Mouse (Mus musculus): ENCODE data around the gene Cdk19.
"Not testable (repeated sequence)": the region's sequence is repeated elsewhere in the genome, so short reads cannot be mapped to it uniquely, and the experiment has no call there.

The Cdk19 gene

DNA sequence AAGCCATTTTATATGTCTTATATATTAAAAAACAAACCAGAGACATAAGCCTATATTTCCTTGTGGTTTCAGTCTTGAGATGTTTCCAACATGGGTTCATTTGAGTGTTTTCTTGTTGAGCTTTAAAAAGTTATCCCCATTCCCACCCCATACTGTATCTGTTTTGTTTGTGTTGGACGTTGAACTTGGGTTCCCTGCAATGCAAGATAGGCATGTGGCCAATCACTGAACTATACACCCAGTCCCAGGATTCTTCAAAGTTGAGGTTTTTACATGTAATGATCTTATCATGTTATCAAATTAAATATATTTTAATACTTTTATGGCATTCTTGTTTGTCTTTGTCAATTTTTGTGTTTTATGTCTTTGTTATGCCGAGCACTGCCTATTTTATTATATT, 60.0 kb downstream of the Cdk19 start:
- no peak for DNase-seq

DNA sequence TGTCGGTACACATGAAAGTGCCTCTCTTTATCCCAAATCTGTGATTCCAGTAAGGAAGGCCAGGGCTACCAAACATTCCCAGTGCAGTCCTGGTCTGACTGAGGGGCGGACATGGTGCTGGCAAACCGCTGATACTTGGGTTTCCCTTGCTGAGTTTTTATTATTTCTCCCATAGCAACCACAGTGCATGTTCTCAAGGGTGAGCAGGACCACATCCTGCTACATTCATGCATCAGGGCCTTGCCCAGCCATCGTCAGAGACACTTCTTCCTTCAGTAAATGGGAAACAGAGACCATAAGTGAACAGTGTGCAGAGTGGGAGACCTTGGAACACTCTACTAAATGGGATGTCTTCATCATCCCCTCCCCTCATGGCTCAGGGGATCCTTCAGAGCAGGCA, 60.9 kb downstream of the Cdk19 start:
- no peak for DNase-seq

DNA sequence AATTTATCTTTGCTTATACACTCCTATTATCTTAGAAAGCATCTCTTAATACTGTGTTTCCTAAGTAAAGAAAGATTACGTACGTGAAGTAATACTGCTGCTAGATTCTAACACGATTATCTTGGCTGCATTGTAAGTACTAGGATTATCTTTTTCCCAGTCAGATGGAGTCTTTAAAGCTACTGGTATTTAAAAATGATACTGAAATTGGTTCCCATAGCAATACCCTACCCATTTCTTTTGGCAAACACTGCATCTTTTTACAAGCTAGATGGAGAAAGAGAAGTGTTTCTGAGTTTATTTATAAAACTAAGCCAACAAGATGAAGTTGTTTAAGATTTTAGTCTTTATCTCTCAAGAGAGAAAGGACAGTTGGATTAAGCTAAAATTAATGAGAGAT, 67.3 kb downstream of the Cdk19 start:
- DNase-seq = no peak

DNA sequence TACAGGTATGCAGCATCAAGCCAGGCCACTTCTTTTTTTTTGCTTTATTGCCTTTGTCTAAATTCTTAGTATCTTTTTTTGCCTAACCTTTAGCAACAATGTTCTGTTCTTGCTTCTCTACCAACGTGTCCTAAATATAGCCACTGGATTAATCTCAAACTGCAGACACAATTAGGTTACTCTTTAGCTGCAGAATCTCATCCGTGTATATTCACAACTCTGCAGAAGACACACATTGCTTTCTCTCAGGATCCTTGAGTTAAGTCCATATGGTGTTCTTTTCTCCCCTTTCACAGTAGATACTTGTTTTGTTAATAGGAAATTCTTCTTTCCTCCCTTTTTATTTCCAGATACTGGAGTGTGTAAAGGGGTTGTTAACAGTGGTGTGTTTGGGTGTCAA, 70.0 kb downstream of the Cdk19 start:
- DNase-seq = no peak

DNA sequence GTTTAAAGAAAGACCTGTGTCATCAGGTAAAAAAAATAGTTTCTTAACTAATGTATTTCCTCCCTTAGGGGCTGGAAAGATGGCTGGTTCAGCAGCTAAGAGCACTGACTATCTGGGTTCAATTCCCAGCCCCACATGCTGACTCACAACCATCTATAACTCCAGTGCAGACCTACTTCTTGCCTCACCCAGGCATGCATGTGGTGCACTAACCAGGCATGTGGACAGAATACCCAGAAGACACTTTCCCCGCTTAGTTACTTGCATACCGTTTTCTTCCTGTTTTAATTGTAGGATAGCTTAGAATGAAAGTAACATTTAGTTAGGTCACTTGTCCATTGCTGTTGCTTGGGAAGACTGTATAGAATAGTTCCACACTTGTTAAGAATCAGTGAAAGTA, 72.0 kb downstream of the Cdk19 start:
- DNase-seq = no peak

DNA sequence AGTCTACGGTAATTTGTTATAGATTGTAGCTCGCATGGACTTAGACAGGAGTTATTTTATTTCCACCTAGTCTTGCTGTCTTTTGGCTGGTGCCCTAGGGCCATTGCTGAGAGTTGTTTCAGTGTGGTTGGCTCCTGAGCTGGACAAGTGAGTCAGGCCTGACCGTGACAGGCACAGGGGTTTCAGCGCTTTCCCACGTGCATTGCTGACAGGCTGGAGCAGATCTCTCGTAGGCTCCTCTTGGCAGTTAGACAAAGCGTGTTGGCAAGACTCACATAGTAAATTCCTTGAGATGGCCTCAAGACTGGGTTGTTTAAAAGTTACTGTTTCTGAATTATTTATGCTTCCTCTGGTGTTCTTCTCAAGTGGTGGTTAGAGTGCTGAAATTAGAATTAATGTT, 77.6 kb downstream of the Cdk19 start:
- DNase-seq = peak; percentile 78

DNA sequence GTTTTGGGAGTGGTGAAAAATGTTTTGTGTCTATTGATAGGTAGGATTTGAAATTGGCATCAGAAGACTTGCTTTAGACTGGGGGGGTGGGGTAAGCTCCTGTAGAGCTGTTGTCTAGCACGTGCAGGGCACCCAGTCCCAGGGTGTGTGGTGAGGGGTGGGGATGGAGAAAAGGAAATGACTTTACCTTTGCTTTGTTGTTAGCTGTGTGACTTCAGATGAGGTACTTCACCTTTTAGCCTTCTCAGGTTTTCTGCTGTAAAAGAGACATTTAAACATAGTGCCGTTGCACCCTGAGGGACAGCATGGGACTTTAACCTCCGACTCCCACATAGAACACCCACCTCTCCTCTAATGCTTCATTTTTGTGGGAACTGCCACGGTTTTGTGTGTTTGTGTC, 80.5 kb downstream of the Cdk19 start:
- DNase-seq = no peak

DNA sequence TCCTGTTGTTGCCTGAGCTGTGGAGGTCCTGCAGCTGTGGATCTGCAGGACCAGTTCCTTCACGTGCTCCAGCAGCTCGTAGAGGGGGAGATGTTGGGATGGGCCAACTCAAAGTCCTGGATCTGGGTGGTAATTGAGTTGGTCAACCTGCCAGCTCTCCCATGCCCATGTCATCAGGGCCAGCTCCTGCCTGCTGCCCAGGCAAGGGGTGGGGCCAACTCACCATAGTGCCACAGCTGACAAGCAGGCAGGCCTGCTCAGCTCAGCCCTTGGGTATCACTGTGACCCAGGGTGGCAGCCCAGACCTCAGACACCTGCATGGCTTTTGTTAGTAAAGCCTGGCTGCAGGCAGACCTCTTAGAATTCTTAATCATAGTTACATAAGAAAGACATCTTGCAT, 81.3 kb downstream of the Cdk19 start:
- DNase-seq = no peak

DNA sequence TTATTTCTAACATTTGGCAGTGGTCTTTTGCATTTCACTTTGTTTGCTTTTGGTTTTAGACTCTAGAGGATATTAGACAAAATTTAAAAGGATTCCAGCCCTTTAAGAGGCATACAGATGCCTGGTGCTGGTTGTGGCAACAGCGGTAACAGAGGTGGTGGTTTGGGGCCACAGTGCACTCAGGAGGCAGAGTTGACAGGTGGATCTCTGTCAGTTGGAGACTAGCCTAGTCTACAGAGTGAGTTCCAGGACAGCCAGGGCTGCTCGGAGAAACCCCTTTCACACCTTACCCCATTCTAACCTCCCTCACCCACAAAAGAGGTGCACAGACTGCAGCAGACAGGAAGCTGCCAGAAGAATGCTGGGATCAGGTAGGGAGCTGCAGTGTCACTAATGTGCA, 82.4 kb downstream of the Cdk19 start:
- no peak for DNase-seq

DNA sequence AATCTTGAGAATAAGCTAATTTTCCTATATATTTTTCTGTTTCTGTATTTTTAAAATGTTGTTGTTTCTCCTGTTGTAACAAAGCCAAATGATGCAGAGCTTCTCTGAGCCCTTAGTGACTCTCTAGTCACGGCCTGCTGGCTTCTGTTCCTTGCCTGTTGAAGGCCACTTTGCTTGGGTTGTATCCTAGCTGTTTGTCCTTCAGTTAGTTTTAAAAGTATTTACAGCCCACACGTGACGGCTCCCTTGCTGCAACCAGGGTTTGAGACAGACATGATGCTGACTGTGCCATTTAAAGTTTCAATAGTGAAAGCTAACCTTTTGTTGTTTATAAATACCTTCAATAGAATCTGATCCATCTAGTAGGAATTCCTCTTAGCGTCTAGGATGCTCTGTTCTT, 83.3 kb downstream of the Cdk19 start:
- no peak for DNase-seq

DNA sequence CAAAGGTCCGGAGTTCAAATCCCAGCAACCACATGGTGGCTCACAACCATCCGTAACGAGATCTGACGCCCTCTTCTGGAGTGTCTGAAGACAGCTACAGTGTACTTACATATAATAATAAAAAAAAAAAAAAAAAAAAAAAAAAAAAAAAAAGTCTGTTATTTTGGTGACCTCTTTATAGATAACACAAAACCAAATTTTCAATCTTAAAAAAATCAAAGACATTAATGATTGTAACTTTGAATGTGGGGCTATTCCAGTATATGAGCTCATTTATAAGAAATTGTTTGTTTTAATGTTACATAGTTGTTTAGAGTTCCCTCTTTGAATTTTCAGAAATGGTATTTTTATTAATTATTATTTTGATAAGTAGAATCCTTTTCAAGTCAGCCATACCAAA, 85.1 kb downstream of the Cdk19 start:
- not testable (repeated sequence) for DNase-seq

DNA sequence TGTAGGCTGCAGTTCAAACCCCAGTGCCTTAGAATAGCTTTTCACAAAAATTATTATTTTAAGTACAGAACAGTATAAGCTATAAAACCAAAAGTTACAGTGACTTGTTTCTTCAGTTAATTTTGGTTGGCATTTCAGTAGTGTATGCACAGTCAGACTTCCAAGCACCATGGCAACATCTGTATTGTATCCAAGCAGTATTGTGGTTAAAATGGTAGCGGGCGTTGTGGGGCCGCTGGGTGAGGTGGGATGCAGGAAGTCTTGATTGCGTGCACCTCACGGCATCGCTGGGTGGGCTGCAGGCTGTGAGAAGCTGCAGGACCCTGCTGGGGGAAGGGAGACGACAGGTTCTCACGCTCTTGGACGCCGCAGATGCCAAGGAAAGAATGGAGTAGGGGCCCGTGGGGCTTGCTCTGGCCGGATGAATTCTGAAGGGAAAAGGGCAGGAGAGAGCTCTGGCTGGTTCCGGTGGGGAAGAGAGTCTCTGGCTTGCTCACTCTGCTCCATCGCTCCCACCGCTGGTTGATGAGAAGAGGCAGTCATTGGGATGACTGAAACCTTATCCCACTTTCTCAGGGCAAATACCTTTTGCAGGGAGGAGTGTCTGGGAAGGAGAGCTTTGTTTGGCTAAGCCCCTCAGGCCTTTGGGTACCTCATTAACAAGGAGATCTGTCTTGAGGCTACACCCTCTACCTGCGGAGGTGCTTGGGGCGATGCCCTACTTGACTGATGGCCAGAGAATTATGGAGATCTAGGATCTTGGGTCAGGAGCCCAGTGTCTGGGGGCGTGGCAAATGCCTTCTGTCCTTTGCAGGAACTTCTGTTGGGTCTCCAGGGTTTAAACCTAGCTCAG, 86.1 kb downstream of the Cdk19 start:
- DNase-seq = no peak

DNA sequence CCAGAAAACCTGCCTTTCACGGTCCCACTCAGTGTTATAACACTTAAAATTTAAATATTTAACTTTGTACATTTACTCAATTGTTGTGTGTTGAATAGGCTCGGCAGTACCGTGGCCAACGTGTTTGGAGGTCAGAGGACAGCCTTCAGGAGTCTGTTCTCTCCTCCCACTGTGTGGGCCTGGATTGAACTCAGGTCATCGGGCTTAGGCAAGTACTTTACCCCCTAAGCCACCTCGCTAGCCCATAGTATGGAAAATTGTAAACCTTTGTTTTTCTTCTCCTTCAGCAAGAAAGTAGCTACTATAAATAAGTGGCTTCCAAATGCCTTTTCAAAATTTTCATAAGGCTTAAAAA, 86.7 kb downstream of the Cdk19 start:
- no peak for DNase-seq

DNA sequence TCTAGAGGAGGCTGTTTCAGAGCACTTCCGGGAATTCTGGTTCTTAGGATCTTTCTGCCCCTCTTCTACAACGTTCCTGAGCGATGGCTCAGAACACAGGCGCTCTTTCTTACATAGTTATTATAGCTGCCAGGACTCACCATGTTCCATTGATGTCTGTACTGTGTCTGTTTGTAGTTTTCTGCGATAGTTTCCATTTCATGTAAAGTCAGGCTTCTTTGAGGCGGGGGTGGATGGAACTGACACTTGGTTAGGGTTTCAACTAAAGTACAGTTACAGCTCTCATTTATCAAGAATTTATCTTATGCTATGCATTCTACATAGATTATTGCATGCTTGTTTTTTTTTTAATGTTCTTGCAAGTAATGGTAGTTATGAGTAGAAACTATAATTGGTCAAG, 89.3 kb downstream of the Cdk19 start:
- no peak for DNase-seq

DNA sequence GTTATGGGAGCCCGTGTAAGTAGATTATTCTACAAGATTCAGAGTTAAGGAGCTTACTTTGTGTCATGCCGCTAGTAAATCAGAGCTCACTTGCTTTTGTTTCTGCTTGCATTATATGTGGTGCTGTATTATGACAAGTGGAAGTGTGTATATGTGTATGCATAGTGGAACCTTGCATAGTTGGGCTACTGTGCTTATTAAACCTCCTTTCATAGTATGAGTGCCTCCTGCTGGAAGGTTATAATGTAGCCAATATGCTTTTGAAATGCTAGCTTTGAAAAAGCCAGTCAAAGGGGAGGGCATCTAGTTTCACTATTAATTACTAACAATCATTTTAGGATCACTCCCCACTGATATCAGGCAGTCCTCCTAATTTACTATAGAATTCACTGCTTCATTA, 89.7 kb downstream of the Cdk19 start:
- no peak for DNase-seq

DNA sequence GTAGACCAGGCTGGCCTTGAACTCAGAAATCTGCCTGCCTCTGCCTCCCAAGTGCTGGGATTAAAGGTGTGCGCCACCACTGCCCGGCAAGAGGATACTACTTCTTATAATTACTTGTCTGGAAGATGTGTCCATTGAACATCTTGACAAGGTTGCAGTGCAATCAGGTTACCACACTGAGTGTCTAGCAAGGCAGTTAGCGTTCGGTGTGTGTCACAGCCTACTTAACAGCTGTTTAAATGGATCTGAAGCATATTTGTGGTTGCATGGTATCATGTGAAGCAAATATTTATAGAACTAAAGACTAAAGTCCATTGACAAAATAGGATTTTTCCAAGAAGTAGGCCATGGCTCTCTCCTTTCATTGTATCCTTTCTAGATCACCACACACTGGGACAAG, 90.8 kb downstream of the Cdk19 start:
- no peak for DNase-seq

DNA sequence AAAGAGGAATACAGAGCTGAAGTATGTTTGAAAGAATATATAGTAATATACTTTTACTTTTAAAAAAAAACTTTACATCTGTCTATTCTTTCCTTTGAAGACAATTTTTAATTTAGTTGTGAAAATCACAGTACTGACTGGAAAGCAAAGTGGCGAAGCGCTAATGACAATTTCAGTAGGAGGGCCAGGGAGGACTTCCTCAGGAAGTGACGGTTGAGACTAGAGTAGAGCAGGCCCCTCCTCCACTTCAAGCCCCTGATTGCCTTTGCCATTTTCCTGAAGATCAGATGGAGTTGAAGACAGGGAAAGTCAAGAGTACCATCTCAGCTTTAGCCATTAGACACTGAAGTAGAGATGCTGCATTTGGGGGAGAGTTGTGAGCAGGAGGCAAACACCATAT, 92.6 kb downstream of the Cdk19 start:
- DNase-seq = no peak

DNA sequence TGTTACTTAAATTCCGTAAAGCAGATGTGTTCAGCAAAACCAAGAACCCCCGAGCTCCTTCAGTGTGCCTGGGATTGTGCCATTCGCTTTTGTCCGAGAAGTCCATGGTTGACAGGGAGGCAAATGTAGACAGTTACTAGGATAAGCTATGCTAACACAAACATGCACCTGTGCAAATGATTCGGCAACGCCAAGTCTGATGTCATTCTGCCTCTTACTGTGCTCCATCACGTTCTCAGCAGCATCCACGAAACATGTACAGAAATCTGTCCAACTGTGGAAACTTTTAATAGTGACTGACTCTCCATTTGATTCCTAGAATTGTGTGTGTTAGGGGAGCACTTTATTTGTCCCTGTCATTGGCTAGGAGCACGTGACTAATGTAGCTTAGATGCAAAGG, 93.0 kb downstream of the Cdk19 start:
- no peak for DNase-seq

DNA sequence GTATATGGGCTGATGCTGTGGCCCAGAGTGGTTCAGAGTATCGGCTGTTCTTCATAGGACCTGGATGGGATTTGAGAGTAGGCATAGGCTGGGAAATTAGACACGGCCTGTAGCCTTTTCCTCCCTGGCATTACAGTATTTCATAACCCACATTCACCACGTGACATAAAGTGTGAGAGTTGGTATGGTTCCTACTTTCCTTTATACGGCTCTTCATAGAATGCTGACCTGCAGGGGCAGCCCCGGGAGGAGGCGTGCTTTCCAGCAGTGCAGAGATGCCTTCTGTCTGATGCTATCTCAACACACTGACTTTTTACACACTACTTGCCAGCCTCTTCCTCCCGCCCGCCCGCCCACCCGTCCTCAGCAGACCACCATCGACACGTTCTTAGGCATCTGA, 96.0 kb downstream of the Cdk19 start:
- no peak for DNase-seq

DNA sequence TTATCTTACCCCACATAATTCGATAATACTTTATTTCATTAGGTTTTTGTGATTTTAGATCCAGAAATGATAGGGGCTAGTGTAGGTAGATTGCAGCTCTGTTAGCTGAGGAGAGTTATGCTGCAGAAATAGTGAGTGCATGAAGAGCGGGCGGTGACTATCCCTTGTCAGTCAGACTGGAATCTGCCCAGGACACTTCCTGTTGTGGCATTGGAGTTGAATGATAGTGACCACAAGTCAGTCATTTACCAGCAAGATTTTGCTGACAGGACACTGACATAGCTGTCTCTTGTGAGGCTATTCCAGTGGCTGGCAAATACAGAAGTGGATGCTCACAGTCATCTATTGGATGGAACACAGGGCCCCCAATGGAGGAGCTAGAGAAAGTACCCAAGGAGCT, 97.8 kb downstream of the Cdk19 start:
- DNase-seq = no peak

DNA sequence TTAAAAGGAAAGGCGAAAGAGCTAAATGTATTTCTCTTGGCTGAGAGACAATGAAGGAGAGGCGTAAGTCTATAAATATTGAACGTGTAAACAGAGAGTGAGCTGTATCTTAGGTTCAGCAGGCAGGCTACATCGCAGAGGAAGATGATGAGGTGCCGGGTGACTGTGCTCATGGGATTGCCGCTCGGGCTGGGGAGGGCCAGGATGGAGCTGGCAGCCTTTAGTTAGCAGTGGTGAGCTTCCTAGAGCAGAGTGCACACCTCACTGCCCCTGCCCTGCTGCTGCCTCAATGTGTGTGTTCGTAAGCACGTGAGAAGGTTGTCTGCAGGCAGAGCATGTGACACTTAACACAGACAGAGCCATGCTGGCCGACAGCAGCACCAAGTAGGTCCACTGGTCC, 101.4 kb downstream of the Cdk19 start:
- no peak for DNase-seq

DNA sequence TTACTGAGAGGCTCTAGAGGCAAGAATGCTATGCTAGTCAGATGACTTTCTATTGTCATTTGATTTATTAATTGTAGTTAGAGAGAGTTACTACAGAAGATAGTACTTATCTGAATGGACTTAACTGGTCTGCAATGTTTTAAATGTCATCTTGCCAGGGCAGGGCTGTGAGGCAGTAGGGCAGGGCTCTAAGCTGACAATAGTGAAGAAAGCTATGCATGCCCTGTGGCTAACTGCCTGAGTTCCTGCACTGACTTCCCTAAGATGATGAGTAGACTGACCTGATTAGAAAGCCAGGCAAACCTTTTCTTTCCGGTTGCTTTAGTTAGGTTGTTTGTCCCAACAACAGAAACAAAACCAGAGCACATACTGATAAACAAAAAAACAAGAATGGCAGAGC, 102.7 kb downstream of the Cdk19 start:
- DNase-seq = no peak

DNA sequence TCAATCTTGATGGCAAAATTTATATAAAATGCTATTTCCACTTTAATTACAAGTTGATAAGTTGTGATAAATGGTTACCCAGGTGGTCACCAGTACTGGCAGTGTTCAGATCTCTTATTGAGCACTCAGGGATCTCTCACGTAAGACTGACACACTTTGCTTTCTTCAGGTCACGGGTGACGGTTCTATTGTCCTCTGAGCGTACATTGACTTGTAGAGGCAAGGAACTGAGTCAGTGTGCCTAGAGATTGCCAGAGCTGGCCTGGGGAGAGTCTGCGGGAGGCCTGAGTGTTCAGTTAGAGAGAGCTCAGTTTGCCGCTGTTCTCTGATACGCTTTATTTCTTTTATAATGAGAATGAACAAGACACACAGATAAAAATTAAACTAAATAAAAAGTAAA, 104.0 kb downstream of the Cdk19 start:
- DNase-seq = no peak

DNA sequence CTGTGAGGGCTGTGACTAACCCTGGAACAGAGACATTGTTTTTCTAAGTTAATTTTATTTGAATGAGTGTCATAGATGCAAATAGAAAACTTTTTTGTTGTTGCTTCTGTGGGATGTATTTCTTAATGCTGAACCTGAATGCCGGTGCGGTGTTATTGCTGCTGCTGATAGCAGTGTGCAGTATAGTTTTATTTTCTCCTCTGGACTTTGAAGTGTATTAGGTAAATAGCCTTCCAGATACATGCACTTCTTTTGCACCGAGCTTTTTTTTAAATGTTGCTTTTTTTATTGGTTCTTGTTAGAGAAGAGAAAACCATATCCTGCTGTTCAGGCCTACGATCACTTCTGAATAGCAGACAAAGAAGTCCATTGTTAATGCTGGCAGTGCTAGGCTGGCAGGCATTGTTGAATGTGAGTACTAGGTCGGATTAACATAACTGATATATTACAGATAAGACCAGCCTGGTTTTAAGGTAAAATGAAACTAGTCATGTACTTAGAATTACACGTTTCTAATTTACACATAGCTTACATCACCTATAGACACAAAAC, 104.5 kb downstream of the Cdk19 start:
- no peak for DNase-seq

DNA sequence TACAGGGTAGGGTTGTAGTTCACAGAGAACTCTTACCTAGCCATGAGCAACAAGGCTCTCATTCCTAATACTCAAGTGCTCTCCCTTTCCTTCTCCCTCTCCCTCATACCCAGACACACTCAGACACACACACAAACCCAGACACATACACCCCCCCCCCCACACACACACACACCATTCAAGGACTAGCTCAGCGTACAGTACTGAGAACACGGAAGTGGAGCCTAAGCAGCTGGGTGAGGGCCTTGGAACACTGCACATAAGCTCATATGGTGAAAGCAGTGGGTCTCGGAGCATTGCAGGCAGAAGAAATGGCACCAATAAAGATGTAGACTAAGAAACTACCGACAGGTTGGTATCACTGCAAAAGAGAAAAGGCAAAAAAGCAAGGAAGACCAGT, 105.2 kb downstream of the Cdk19 start:
- no peak for DNase-seq

Measured in lung, postnatal 10 days (tissue).